In the genomic region with DNA sequence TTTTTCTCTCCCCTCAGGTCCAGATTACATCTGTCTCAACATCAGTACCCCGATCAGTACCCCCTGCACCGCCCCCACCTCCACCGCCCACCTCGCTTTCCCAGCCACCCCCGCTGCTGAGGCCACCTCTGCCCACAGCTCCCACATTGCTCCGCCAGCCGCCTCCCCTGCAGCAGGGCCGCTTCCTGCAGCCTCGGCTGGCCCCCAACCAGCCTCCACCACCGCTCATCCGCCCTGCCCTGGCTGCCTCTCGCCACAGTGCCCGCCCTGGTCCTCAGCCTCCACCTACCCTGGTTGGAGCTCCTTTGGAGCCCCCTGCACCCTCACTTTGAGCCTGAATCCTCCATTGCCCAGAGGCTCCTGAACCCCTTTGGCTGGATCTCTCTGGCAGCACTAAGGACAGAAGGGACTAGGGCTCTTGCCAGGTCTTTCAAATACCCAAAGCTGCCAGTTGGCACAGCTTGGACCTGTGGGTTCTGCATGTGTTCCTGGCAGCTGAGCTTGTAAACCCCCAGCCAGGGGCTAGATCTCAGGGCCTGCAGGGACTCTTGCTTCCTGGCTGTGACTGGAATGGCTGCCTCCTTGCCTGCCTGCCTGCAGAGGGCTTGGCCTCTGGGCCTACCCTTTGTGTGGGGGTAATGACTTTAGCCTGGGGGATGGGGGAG, we compare ENCODE assay signal across 7 mouse cellular contexts. TPM values are rescaled to one million over a fixed set of nuclear protein-coding genes. Genes with fewer than 3 reads are reported as not detected.
DNase-seq lines count a peak whose midpoint lies in the region; ATAC-seq lines count a peak whose summit lies in the region.

No protein-coding gene starts in this region.

- ATAC-seq in heart, embryonic 15.5 days (replicated peaks; ENCODE audit: insufficient number of reproducible peaks, insufficient read depth, low FRiP score, low read depth): no peak
- no peak for ATAC-seq in midbrain, embryonic 12.5 days (ENCODE audit: low FRiP score, low read depth)

- no peak overlapping the region for H3K4me2 ChIP-seq in heart, embryonic 15.5 days
- H3K4me2 ChIP-seq in midbrain, embryonic 12.5 days (replicated peaks): peak overlapping the region; percentile 14; the same call in 1 of the 2 replicates

- no peak overlapping the region for H3K9ac ChIP-seq in heart, embryonic 15.5 days
- peak overlapping the region; percentile 29; the same call in 1 of the 2 replicates for H3K9ac ChIP-seq in midbrain, embryonic 12.5 days (replicated peaks)

- H3K4me1 ChIP-seq in heart, embryonic 15.5 days (replicated peaks): peaks cover 42% of the 10 kb centered on the region
- peaks cover 61% of the 10 kb centered on the region for H3K4me1 ChIP-seq in midbrain, embryonic 12.5 days

- peak overlapping the region; percentile 74 for H3K27ac ChIP-seq in heart, embryonic 15.5 days
- H3K27ac ChIP-seq in midbrain, embryonic 12.5 days (replicated peaks): peak overlapping the region; percentile 83

- no peaks in the 10 kb centered on the region for H3K9me3 ChIP-seq in heart, embryonic 15.5 days (replicated peaks)
- H3K9me3 ChIP-seq in midbrain, embryonic 12.5 days: no peaks in the 10 kb centered on the region

- 73% methylated on average over 13 of the region's 13 CpGs for WGBS in heart, embryonic 15.5 days
- WGBS in midbrain, embryonic 12.5 days: 81% methylated on average over 13 of the region's 13 CpGs

- H3K36me3 ChIP-seq in heart, embryonic 15.5 days: peaks cover 74% of the 10 kb centered on the region
- H3K36me3 ChIP-seq in midbrain, embryonic 12.5 days: peaks cover 84% of the 10 kb centered on the region

- peak; percentile 59 for DNase-seq in right cerebral cortex, adult 18-20 months
- no peak for DNase-seq in right cerebral cortex, postnatal 36 days (ENCODE audit: low spot score in 2 of 2)
- peak; percentile 94 to 95 for DNase-seq in cerebellum, postnatal 10 days
- no peak for DNase-seq in lung, postnatal 36 days
- no peak for DNase-seq in urinary bladder, adult 18-20 months (ENCODE audit: low spot score in 2 of 2)

- H3K4me3 ChIP-seq in heart, embryonic 15.5 days: no peak overlapping the region
- peak overlapping the region; percentile 13; the same call in 1 of the 2 replicates for H3K4me3 ChIP-seq in midbrain, embryonic 12.5 days

- H3K27me3 ChIP-seq in heart, embryonic 15.5 days: no peaks in the 10 kb centered on the region
- H3K27me3 ChIP-seq in midbrain, embryonic 12.5 days: no peaks in the 10 kb centered on the region

RNA-seq across cellular contexts. Expression of gene Rcor2, which starts 7.3 kb away (rescaled TPM):
- polyA plus RNA-seq in heart, embryonic 15.5 days (2015; fragmentation: Nextera tagmentation; extraction: Ambion mirVana): 13.1 and 16.9 TPM in 2 replicates
- polyA plus RNA-seq in midbrain, embryonic 12.5 days (2016; fragmentation: Nextera tagmentation; extraction: Ambion mirVana): 93.7 and 96.3 TPM in 2 replicates

RNA-seq across cellular contexts. Expression of gene Naa40, which starts 33.5 kb away (rescaled TPM):
- 48.2 and 56.2 TPM in 2 replicates for polyA plus RNA-seq in heart, embryonic 15.5 days (2015; fragmentation: Nextera tagmentation; extraction: Ambion mirVana)
- 88.4 and 91.0 TPM in 2 replicates for polyA plus RNA-seq in midbrain, embryonic 12.5 days (2016; fragmentation: Nextera tagmentation; extraction: Ambion mirVana)

RNA-seq across cellular contexts. Expression of gene Cox8a, which starts 57.0 kb away (rescaled TPM):
- 1,507 and 2,028 TPM in 2 replicates for polyA plus RNA-seq in heart, embryonic 15.5 days (2015; fragmentation: Nextera tagmentation; extraction: Ambion mirVana)
- 763 and 786 TPM in 2 replicates for polyA plus RNA-seq in midbrain, embryonic 12.5 days (2016; fragmentation: Nextera tagmentation; extraction: Ambion mirVana)

Comparison
In these comparisons a context has a peak if more than half of its experiments do, and no peak if none do; other contexts are left out.
1. DNase-seq: peak in right cerebral cortex, adult 18-20 months (single experiment) and cerebellum, postnatal 10 days (2 of 2); none in right cerebral cortex, postnatal 36 days (0 of 2), lung, postnatal 36 days (single experiment) and urinary bladder, adult 18-20 months (0 of 2).